Mouse (Mus musculus) G1E (cell line): ENCODE measurements around the gene Dynlt1a.
"Not testable (repeated sequence)": the region's sequence is repeated elsewhere in the genome, so short reads cannot be mapped to it uniquely, and the experiment has no call there.

ENCODE experiments used
- CTCF ChIP-seq: IDR thresholded peaks from 2 replicates; pipeline ENCODE4 v1.5.1; 2012; ENCODE audit warnings: low read depth, low read length, inconsistent platforms, mixed read lengths
- GATA1 ChIP-seq: IDR thresholded peaks from 2 replicates; pipeline ENCODE4 v1.6.1; 2012; ENCODE audit warnings: borderline replicate concordance, low read length, inconsistent platforms, mixed read lengths
- POLR2AphosphoS5 ChIP-seq: IDR thresholded peaks from 2 replicates; pipeline ENCODE4 v1.6.1; 2012; ENCODE audit warnings: low read depth, low read length, inconsistent platforms; ENCODE audit not compliant: insufficient replicate concordance
- TAL1 ChIP-seq: conservative IDR thresholded peaks from 2 replicates; pipeline ENCODE4 v1.6.1; 2012; ENCODE audit warnings: low read depth, low read length, inconsistent platforms, mixed read lengths

DNA sequence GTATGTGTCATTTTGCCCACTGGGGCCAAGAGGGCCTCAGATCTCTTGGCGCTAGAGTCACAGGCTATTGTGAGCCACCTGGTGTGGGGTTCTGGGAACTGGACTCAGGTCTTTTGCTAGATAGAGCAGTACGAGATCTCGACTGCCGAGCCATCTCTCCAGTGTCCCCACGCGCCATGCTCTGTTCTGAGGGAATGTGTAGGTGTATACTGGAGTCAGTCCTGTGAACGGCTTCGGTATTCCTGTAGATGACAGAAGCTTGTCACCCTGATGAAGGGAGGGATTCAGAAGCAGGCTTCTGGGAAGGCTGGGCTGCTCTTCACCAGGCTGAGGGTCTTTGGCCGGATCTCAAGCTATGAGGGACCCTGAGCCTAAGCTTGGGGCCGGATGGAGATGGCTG is 37.5 kb downstream of the Dynlt1a start:
- not testable (repeated sequence) for TF ChIP-seq CTCF, POLR2AphosphoS5, GATA1, TAL1
